Mouse (Mus musculus) spleen, adult 18-20 months (tissue): ENCODE results near the gene Foxl1.

ENCODE experiments used
- DNase-seq, 2 experiments: peaks; one replicate each; pipeline ENCODE4 v3.0.0; 2022; ENCODE audit warnings: mixed read lengths in 2 of 2

Gene Foxl1

GRCm38 (mm10) chr8:121170626-121171552, 43.1 kb downstream of the Foxl1 start:
- DNase-seq, result no peak

DNA sequence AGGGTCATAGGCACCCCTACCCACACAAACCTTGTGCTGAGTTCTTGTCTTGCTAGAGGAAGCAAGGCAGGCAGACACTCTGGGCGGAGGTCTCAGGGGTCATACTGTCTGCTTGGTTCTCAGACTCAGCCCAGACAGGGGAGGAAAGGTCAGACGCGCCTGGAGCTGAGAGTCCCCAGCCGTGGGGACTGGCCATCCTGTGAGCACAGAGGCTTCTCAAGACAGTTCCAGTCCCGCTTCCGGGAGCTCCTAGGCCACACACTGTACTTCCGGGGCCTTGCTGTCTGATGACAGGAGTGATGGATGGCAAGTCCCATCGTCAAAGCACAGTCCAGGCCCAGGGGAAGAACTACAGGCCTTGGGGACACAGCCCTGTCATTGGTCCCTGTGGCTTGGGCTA, 44.8 kb downstream of the Foxl1 start:
- DNase-seq, result no peak

- DNase-seq, result no peak
These were observed 46.4 kb downstream of the Foxl1 start for GRCm38 (mm10) chr8:121174178-121174577.

DNA sequence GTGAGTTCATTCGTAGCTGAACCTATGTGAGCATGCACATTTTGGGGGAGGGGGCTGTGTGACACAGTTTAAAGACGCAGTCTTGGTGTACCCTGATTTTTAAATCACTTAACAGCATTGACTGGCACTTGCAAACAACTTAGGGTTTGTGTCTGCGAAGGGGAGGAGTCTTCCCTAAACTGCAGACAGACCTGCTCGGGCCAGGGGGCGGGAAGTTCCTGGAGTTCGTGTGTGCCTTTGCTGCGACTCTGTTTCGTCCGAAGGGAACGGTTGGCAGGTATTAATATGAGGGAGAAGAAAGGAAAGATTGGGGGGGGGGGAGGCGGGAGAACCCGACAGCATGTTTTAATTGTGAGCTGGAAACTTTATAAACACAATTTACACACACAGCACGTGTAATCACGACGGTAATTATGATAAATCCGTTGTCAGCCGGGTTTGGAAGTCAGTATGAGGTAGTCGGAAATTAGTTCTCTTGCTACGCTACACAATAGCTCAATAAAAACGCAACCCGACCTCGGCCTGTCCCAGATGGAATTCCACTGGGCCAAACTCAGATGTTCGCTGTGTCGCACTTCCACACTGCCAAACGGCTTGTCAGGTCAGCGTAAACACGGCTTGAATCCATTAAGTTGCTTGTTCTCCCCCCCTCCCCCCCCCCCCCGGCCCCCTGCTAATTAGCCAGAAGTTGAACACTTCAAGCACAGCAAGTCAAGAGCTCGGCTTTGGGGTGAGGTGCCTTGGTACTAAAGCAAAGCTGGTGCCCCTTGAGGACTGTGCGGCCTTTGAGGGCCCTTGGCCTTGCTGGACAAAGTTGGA, 47.2 kb downstream of the Foxl1 start:
- DNase-seq, result no peak

DNA sequence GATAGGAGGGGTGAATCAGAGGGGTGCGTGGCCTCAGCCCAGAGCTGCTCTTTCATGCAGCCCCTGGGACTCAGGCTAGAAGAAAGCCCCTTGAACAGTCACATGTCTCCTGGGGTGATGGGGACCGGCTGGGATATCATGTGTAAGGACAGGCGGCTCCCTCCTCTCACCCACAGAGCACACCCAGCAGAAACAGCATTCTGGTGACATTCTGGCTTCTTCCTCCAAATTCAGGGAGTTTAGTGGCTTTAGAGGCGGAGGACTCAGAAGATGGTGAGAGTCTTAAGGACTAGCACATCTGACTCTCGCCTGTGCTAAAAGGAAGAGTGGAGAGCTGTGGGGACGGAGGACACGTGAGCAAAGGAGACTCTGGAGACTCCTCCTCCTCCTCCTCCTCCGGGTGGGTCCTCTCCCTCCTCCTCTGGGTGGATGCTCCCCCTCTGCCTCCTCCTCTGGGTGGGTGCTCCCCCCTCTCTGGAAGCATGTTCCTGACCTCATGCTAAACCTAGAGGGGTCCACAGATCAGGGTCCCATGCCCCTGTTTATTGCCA, 47.9 kb downstream of the Foxl1 start:
- no peak for DNase-seq

DNA sequence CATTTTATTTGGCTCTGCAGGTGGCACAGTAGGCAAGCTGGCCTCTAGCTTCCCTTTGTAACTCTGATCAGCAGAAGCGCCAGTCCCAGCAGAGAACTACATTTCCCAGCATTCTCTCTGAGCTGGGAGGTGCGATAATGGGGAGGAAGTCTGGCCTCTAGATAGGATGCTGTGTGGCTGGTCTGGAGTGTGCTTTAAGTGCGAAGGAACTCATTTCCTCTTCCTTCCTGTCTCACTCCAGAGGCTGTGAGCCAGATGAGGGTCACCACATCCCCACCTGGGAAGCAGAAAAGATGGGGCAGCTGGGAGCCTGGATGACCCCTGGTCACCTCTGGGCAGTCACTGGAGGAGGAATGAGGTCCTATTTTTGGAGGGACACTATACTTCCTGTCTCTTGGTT, 48.6 kb downstream of the Foxl1 start:
- DNase-seq, result no peak
